Mouse (Mus musculus): ENCODE data around the gene Eef1a2. TPM values are rescaled to one million over a fixed set of nuclear protein-coding genes. Genes with fewer than 3 reads are reported as not detected.

Gene Eef1a2
- polyA plus RNA-seq, 1 experiment from 2014 or later: 12.1 TPM

- 0 out of 2 replicates have a peak, but pooled peaks cover 4% of the 10 kb centered on the region for H3K36me3 ChIP-seq (replicated peaks)
- H3K9ac ChIP-seq: peak within 1 kb of the TSS; percentile 94
- peak within 1 kb of the TSS; percentile 95 for H3K27ac ChIP-seq
- H3K4me2 ChIP-seq: peak within 1 kb of the TSS; percentile 65
- peak within 1 kb of the TSS; percentile 78 for H3K4me3 ChIP-seq
- no peaks in the 10 kb centered on the region for H3K9me3 ChIP-seq
- WGBS: under 1% methylated on average over 64 of the region's 64 CpGs
- peak; percentile 90 for ATAC-seq (replicated peaks)
- no peaks in the 10 kb centered on the region for H3K27me3 ChIP-seq (replicated peaks)
- peaks cover 18% of the 10 kb centered on the region for H3K4me1 ChIP-seq
These were observed 30.5 kb upstream of the Eef1a2 start, which contains the start of gene Ppdpf for GRCm38 (mm10) chr2:181187121-181188000. Gene Ppdpf (plus strand): TSS chr2:181187247.

DNA sequence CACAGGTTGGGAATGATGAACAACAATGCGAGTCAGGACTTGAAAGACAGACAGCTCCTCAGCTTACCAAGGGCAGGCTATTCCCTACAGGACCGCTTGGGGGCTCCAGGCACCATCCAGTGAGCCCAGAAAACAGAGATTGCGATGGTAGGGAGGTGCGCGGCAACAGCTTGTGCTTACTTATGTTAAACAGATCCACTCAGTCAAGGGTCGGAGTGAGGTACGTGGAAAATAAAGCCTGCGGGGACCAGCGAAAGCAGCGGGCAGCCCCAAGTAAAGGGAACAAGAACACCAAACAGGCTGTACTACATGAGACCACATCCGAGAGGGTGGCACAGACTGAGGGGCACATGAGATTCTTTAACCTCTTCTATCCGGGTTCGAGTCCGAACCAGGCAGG lies 29.8 kb upstream of the Eef1a2 start:
- Histone ChIP-seq H3K27me3 (replicated peaks) (no peaks in the 10 kb centered on the region), H3K4me3 (peak overlapping the region; percentile 78), H3K4me2 (peak overlapping the region; percentile 65), H3K9ac (peak overlapping the region; percentile 94), H3K36me3 (replicated peaks) (0 out of 2 replicates have a peak, but pooled peaks cover 4% of the 10 kb centered on the region), H3K9me3 (no peaks in the 10 kb centered on the region), H3K27ac (peak overlapping the region; percentile 95), H3K4me1 (peaks cover 18% of the 10 kb centered on the region)
- 0% methylated on average over 14 of the region's 14 CpGs for WGBS
- peak; percentile 88 for ATAC-seq (replicated peaks)

- Histone ChIP-seq H3K4me3 (no peak overlapping the region), H3K9me3 (no peaks in the 10 kb centered on the region), H3K36me3 (replicated peaks) (no peaks in the 10 kb centered on the region), H3K4me2 (no peak overlapping the region), H3K4me1 (no peaks in the 10 kb centered on the region), H3K27me3 (replicated peaks) (no peaks in the 10 kb centered on the region), H3K9ac (no peak overlapping the region), H3K27ac (no peak overlapping the region)
- no peak for ATAC-seq (replicated peaks)
- 83% methylated on average over 6 of the region's 6 CpGs for WGBS
These were observed 24.1 kb upstream of the Eef1a2 start for GRCm38 (mm10) chr2:181180898-181181297.

- Histone ChIP-seq H3K4me3 (no peak overlapping the region), H3K4me2 (no peak overlapping the region), H3K27me3 (replicated peaks) (no peaks in the 10 kb centered on the region), H3K9ac (no peak overlapping the region), H3K36me3 (replicated peaks) (no peaks in the 10 kb centered on the region), H3K27ac (no peak overlapping the region), H3K4me1 (no peaks in the 10 kb centered on the region), H3K9me3 (no peaks in the 10 kb centered on the region)
- 86% methylated on average over 5 of the region's 5 CpGs for WGBS
- no peak for ATAC-seq (replicated peaks)
These were observed 21.7 kb upstream of the Eef1a2 start for GRCm38 (mm10) chr2:181178471-181178870.

DNA sequence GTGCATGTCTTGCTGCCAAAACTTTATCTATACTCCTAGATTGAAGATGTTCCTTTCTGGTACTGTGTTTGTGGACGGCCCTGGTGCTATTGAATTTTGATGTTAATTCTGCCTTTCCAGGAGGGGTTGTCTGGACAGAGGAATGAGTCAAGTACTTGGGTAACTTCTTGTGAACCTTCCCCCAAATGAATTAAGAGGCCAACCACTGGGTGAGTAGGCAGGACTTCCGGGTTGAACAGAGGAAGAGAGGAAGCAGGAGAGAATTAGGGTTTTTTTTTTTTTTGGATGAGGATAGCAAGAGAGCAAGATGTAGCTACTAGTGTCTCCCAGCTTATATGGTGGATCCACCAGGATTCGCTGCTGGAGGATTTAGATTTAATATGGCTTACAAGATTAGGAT lies 21.2 kb upstream of the Eef1a2 start:
- no peaks in the 10 kb centered on the region for H3K27me3 ChIP-seq (replicated peaks)
- WGBS: 70% methylated on average over 3 of the region's 3 CpGs
- H3K4me2 ChIP-seq: no peak overlapping the region
- no peak overlapping the region for H3K27ac ChIP-seq
- no peaks in the 10 kb centered on the region for H3K36me3 ChIP-seq (replicated peaks)
- H3K9me3 ChIP-seq: no peaks in the 10 kb centered on the region
- no peak overlapping the region for H3K4me3 ChIP-seq
- ATAC-seq (replicated peaks): no peak
- H3K4me1 ChIP-seq: no peaks in the 10 kb centered on the region
- no peak overlapping the region for H3K9ac ChIP-seq

DNA sequence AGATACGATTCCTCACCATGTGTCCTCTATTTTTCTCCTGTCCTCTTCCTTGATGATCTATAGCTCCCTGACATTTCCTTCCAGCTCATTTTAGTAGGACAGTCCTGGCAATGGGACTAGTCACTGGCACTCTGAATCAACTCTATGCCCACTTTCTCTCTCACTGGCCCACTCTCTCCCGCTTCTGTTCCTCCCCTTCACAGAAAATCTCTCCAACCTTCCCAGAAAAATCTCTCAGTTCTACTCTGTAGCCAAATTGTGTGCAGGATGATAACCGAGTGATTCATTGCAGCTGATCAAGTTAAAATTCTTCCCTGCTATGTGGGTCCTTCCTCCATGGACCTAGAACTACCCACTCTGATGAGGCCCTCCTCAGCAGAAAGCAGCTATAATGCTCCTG lies 17.8 kb upstream of the Eef1a2 start:
- no peaks in the 10 kb centered on the region for H3K36me3 ChIP-seq (replicated peaks)
- no peak overlapping the region for H3K4me3 ChIP-seq
- WGBS: 92% methylated on average over 3 of the region's 3 CpGs
- no peaks in the 10 kb centered on the region for H3K27me3 ChIP-seq (replicated peaks)
- ATAC-seq (replicated peaks): no peak
- H3K4me1 ChIP-seq: no peaks in the 10 kb centered on the region
- H3K9me3 ChIP-seq: no peaks in the 10 kb centered on the region
- H3K9ac ChIP-seq: no peak overlapping the region
- H3K4me2 ChIP-seq: no peak overlapping the region
- H3K27ac ChIP-seq: no peak overlapping the region

GRCm38 (mm10) chr2:181166469-181166868 lies 9.7 kb upstream of the Eef1a2 start:
- H3K27ac ChIP-seq: no peak overlapping the region
- no peaks in the 10 kb centered on the region for H3K27me3 ChIP-seq (replicated peaks)
- no peak overlapping the region for H3K4me3 ChIP-seq
- 87% methylated on average over 5 of the region's 5 CpGs for whole genome bisulfite sequencing
- no peak overlapping the region for H3K4me2 ChIP-seq
- H3K4me1 ChIP-seq: no peaks in the 10 kb centered on the region
- H3K9ac ChIP-seq: no peak overlapping the region
- no peaks in the 10 kb centered on the region for H3K9me3 ChIP-seq
- no peaks in the 10 kb centered on the region for H3K36me3 ChIP-seq (replicated peaks)
- ATAC-seq (replicated peaks): no peak

DNA sequence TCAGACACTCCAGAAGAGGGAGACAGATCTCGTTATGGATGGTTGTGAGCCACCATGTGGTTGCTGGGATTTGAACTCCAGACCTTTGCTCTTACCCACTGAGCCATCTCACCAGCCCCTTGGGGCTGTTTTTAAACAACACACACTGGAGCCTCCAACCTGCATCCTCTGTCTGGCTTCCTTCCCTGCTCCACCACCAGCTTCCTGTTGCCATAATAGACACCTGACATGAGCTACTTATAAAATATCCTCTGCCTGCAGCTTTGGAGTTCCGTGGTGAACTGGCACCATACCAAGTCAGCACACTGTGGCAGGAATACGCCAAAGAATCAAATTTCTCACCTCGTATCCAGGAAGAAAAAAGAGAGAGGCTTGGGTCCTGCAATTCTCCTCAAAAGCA lies 4.0 kb upstream of the Eef1a2 start:
- H3K9ac ChIP-seq: no peak overlapping the region
- H3K36me3 ChIP-seq (replicated peaks): no peaks in the 10 kb centered on the region
- WGBS: 76% methylated on average over 4 of the region's 4 CpGs
- H3K4me1 ChIP-seq: peaks cover 37% of the 10 kb centered on the region
- H3K9me3 ChIP-seq: no peaks in the 10 kb centered on the region
- H3K27me3 ChIP-seq (replicated peaks): no peaks in the 10 kb centered on the region
- H3K4me2 ChIP-seq: no peak overlapping the region
- no peak for ATAC-seq (replicated peaks)
- no peak overlapping the region for H3K4me3 ChIP-seq
- no peak overlapping the region for H3K27ac ChIP-seq

- peak; percentile 81 for ATAC-seq (replicated peaks)
These were observed 3.0 kb upstream of the Eef1a2 start for GRCm38 (mm10) chr2:181159771-181160170.

GRCm38 (mm10) chr2:181159091-181159514 lies 2.3 kb upstream of the Eef1a2 start:
- peak overlapping the region; percentile 80 for H3K27ac ChIP-seq
- H3K4me2 ChIP-seq: no peak overlapping the region
- no peak for ATAC-seq (replicated peaks)
- no peaks in the 10 kb centered on the region for H3K36me3 ChIP-seq (replicated peaks)
- no peaks in the 10 kb centered on the region for H3K27me3 ChIP-seq (replicated peaks)
- no peaks in the 10 kb centered on the region for H3K9me3 ChIP-seq
- 45% methylated on average over 7 of the region's 7 CpGs for WGBS
- peak overlapping the region; percentile 18; the same call in 1 of the 2 replicates for H3K9ac ChIP-seq
- peaks cover 55% of the 10 kb centered on the region for H3K4me1 ChIP-seq
- H3K4me3 ChIP-seq: no peak overlapping the region

More at GRCm38 (mm10) chr2:181159771-181160170, 3.0 kb upstream of the Eef1a2 start:
- H3K4me1 ChIP-seq: peaks cover 48% of the 10 kb centered on the region
- H3K4me3 ChIP-seq: no peak overlapping the region
- peak overlapping the region; percentile 30 for H3K4me2 ChIP-seq
- H3K9me3 ChIP-seq: no peaks in the 10 kb centered on the region
- H3K36me3 ChIP-seq (replicated peaks): no peaks in the 10 kb centered on the region
- no peak overlapping the region for H3K9ac ChIP-seq
- no peaks in the 10 kb centered on the region for H3K27me3 ChIP-seq (replicated peaks)
- 0% methylated on average over 2 of the region's 2 CpGs for WGBS
- peak overlapping the region; percentile 80 for H3K27ac ChIP-seq

GRCm38 (mm10) chr2:181158471-181158870 lies 1.7 kb upstream of the Eef1a2 start:
- peaks cover 55% of the 10 kb centered on the region for H3K4me1 ChIP-seq
- no peaks in the 10 kb centered on the region for H3K9me3 ChIP-seq
- no peak overlapping the region for H3K9ac ChIP-seq
- 88% methylated on average over 2 of the region's 2 CpGs for WGBS
- peak overlapping the region; percentile 14; the same call in 1 of the 2 replicates for H3K27ac ChIP-seq
- H3K4me2 ChIP-seq: no peak overlapping the region
- no peaks in the 10 kb centered on the region for H3K36me3 ChIP-seq (replicated peaks)
- no peak overlapping the region for H3K4me3 ChIP-seq
- no peaks in the 10 kb centered on the region for H3K27me3 ChIP-seq (replicated peaks)
- ATAC-seq (replicated peaks): no peak

DNA sequence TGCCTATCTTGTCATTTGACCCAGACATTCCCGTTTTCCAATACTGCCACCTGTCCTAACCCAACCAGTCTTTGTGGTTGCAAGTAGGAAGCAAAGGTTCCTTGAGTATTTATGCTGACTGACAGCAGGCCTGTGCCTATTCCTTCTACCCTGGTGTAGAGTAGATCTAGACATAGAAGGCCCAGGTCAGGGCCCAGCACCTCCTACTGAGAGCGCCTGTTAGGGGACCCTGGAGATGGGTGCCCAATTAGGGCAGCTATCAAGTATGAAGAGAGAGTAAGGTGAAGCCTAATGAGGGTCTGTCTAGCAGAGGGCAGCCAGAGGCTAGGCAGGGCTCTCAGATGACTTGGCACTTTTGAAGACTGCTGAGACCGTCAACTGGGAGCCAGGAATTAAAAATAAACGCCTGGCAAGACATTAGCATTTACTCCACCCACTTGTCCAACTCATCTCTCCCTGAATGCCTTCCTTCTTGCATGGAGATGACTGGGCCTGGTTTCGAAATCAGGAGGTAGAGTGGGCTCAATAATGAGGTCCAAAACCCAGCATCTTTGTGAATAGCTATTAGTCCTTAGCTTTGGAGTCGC lies 995 bp upstream of the Eef1a2 start:
- Histone ChIP-seq H3K9me3 (no peaks in the 10 kb centered on the region), H3K27ac (peak overlapping the region; percentile 91), H3K4me1 (peaks cover 55% of the 10 kb centered on the region), H3K27me3 (replicated peaks) (no peaks in the 10 kb centered on the region), H3K4me3 (peak overlapping the region; percentile 49), H3K4me2 (peak overlapping the region; percentile 73), H3K9ac (no peak overlapping the region), H3K36me3 (replicated peaks) (0 out of 2 replicates have a peak, but pooled peaks cover 1% of the 10 kb centered on the region)
- no peak for ATAC-seq (replicated peaks)
- 76% methylated on average over 6 of the region's 6 CpGs for WGBS

Measured in midbrain, embryonic 15.5 days (tissue).